Mouse (Mus musculus) liver, postnatal 0 days (tissue): ENCODE data around the gene Hopx.

Experiments
- CTCF ChIP-seq: sonication (generic); IDR thresholded peaks from 2 replicates; pipeline ENCODE4 v1.5.1; 2016; ENCODE audit warnings: antibody characterized with exemption, low read depth
- EP300 ChIP-seq: IDR thresholded peaks from 2 replicates; pipeline ENCODE4 v1.6.1; 2016; ENCODE audit warnings: antibody characterized with exemption, low read depth, mild to moderate bottlenecking

DNA sequence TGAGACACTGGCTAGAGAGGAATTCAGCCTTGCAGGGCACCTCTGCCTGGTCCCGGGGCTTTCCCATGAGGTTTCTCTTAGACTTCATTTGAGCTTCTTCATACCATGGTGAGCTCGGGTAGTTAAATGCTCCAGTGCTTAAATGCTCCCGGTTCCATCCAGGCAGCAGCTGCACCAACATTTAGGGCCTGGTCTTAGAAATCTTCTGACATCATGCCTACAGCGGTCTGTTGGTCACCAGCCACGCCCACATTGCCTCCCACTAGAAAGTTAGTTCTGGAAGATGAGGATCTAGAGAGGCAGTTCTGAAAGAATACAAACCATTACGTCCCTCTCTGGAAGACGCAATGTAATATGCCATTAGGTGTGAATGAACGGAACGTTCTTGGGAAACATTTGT is 8.7 kb upstream of the Hopx start:
- TF ChIP-seq CTCF (no peak), EP300 (no peak)
